Mouse (Mus musculus) left cerebral cortex, adult 9 months (tissue): ENCODE measurements around the gene Cbx2.
A peak's percentile ranks its signal among the peaks of the same experiment; 100 is the strongest.

Experiments
- DNase-seq, 2 experiments: peaks; one replicate each; pipeline ENCODE4 v3.0.0; 2022; ENCODE audit warnings: low spot score in 2 of 2

Gene Cbx2

DNA sequence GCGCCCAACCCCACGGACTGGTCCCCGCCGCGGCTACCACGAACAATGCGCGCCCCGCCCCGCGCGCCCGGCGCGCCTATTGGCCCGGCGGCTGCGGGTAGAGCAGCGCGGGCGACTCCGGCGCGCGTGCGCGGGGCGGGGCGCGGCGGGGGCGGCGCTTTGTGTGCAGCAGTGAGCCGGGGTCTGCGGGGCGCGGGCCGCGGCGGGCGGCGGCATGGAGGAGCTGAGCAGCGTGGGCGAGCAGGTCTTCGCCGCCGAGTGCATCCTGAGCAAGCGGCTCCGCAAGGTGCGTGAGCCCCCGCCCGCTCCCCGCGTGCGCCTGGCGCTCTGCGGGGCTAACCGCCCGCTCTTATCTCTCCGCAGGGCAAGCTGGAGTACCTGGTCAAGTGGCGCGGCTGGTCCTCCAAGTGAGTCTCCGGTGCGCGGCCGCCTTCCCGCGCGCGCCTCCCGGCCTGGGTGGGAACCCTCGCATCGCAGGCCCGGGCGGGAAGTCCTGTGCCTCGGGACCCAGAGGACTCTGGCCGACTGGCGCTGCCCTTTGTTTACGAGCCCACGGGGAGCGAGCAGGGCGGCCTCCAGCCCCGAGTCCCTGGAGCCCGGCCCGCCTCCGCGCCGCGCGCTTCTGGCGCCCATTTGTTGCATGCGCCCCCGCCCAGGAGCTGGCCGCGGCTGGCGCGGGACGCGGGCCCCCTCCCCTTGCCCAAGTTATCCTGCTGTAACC lies at the start of gene Cbx2:
TSS of gene Cbx2 (plus strand) at position 68 of the 721 bp plus-strand sequence.
- peak in 1 of 2 experiments; percentile 67 for DNase-seq

DNA sequence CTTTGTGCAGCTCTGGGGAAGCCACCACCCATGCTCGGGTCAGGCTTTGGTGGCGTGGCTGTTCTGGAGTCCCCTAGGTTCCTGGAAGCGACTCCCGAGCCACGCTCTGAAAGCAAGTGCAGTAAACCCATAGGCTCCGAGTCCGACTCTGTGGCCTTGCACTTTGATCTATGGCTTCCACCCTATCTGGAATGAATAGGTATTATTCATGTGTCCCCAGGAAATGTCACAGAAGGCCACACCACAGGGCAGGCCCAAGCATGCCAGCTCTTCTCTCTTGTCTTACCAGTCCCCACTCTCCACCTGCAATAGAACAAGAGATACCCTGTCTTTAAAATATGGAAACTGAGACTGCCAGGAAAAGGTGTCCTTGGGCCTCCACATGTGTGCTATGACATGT lies 48.4 kb upstream of the Cbx2 start:
- DNase-seq = no peak

DNA sequence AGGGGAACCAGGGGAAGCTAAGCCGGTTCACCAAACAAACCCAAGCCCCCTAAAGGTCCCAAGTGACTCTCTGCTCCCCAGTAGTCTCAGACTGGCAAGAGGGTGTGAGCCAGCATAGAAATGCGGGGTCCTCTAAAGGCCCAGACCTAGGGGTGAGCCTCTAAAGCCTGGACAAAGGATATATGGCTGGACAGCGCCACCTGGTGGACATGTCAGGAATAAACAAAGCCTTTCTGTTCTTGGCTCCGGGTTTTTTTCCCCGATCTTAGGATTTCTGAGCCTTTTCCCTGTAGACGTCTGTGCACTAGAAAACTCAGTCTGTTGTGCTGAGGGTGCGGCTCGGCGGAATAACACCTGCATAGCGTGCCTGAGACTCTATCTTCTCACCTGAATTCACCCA lies 47.3 kb upstream of the Cbx2 start:
- peak in 1 of 2 experiments; percentile 90 for DNase-seq

DNA sequence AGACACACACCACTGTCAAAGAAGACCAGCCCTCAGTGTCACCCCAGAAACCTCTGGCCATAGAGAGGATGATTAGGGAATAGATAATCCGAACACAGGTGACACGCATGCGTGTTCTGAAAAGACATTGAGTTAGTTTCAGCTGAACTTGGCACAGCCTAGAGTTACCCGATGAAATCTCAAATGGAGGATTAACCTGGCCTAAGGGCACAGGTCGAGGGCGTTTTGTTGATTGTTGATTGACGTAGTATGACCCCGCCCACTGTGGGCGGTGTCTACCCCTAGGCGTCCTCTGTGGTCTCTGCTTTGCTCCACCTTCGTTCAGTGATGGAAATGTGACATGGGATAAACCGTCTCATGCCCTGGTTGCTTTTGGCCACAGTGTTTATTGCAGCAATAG lies 46.8 kb upstream of the Cbx2 start:
- no peak for DNase-seq

DNA sequence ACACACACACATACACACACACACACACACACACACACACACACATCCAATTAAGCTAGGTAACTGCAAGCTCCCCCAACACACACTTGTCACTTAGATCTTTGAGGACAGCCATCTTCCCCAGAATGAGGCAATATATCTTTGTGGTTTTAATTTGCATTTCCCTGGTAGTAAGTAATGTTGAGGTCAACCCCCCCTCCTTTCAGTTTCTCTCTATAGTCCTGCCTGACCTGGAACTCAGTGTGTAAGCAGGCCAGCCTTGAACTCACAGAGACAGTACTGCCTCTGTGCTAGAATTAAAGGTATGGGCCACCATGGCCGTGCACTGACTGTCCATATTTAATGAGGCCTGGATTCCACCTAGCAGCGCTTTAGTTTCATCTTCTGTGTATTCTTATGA lies 42.4 kb upstream of the Cbx2 start:
- DNase-seq = no peak

DNA sequence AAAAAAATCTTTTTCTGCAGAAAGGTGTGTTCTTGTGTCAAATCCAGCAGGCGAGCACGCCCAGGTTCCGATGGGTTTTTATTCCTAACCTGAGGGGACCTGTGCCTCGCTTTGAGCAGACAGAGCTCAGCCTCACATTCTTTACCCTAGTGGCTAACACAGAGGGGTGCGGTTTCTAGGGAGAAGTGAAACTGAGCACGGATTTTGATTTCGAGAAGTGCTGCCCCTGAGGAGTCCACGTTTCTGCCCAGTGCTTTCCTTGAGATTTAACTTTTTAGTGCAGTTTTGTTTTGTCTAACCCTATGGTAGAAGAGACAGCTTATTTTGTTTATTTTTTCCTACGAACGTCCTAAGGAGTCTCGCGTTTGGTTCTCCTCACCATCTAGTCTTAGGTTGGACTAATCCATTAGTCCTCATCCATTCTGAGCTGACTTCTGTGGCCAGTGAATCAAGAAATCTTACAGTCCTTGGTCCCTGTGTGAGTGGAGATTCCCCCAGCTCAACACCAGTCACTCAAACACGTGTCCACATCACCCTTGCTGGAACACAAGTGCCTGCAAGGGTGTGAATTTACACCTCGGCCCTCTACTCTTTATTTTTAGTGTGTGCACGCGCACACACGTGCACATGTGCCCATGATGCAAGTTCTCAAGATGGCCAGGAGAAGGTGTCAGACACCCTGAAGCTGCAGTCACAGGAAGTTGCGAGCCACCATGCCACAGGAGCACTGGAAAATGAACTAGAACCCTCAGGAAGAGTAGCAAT lies 41.6 kb upstream of the Cbx2 start:
- DNase-seq = no peak

DNA sequence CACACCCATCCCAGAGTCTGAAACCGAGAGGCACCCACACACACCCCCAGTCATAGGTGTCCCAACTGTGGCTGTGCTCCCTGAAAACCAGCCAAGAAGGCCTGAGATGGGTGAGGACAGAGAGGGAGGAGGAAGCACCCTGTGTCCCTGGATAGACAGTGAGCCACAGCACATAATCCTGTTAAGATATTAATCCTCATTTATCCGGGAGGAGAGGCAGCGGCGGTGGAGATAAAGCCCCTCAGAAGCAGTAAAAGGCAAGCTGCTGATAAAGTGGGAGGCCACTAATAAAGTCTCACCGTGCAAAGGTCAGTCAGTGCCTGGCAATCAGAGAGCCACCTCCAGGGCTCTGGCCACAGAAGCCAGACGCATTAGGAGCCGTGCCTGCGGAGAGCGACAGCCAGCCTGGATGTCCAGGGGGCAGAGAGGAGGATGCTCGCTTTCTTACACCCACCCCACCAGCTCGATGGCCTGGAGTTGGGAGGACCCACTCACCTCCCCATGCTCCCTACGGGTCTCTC lies 40.1 kb upstream of the Cbx2 start:
- DNase-seq = no peak

DNA sequence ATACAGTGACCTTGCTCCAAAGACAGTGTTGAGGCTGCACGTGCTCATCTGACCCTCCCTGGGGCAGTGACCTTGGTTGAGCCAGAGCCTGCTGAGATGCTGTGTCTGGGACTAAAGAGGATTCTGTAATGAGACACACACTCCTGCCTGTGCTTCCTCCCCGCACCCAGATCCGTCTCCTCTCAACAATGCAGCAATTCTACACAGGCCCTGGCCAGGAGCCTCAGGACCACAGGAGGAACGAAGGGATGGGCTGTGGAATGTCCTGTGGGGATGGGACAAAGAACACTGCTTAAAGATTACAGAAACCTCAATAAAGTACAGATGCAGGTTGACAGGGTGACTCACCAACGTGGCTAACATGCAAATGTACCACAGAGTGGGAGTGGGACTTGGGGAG lies 37.2 kb upstream of the Cbx2 start:
- no peak for DNase-seq

DNA sequence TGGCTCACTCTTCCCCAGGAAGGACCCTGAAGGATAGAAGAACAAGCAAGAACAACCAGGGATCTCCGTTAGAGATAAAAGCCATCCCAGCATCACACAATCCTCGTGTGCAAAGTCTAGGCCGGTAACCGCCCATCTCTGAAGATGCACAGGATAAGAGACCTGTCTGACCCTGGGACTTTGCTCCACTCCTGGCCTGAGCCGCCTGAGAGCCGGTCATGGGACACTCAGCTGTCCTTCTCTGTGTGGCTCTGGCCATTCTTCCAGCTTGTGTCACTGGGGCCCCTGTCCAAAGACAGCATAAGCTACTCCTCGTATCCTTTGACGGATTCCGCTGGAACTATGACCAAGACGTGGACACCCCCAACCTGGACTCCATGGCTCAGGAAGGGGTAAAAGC lies 34.8 kb upstream of the Cbx2 start, which contains the start of gene Enpp7:
TSS of gene Enpp7 (plus strand) at position 190 of the 400 bp plus-strand sequence.
- no peak for DNase-seq

DNA sequence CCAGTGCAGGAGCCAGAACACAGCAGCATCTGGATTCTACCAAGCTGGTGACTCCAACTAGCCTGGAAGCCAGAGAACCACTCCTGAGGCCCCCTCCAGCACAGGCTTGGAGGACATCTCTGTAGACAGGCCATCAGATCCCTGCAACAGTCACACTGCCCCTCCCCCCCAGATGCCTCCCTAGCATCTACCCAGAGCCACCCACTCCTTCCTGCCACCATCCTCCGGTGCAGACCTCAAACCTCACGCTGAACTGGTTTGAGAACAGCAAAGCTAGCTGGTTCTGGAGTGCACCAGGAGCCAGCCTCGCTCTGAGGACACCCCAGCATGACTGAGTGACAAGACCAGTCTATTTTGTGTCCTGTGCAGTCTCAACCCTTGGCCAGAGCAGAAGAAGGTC lies 30.0 kb upstream of the Cbx2 start:
- no peak for DNase-seq

DNA sequence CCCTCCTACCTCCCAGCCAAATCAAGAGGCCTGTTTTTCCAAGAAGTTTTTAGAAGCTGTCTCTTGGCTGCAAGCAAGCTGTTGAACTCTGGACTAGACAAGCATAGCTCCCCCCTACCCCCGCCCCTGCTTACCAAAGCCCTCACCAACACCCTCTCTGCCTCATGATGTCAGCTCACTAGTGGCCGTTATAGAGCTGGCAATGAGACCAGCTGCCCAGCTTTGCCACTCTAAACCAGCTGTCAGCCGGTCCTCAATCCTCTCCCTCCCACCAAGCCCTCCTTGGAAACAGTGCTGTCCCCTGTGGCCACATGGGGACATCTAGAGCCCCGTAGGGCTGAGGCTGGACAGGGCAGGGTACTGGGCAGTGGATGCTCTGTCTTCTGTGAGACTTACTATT lies 27.3 kb upstream of the Cbx2 start:
- DNase-seq = no peak

DNA sequence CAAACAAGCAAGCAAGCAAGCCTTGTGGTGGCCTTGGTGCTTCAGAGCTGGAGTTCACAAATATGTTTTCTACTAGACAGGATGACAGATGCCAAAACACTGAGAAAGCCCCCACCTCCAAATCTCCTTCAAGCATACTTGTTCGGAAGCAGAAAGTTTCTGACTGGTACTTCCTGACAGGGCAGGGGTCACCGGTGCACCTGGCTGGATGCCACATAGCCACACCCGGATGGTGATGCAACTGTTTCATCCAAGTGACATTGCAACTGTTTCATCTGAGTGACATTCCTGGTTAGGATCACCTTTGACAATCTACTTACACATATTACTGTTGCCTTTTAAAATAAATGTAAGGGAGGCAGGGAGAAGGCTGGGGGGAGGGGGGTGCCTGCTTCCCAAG lies 25.6 kb upstream of the Cbx2 start:
- no peak for DNase-seq

DNA sequence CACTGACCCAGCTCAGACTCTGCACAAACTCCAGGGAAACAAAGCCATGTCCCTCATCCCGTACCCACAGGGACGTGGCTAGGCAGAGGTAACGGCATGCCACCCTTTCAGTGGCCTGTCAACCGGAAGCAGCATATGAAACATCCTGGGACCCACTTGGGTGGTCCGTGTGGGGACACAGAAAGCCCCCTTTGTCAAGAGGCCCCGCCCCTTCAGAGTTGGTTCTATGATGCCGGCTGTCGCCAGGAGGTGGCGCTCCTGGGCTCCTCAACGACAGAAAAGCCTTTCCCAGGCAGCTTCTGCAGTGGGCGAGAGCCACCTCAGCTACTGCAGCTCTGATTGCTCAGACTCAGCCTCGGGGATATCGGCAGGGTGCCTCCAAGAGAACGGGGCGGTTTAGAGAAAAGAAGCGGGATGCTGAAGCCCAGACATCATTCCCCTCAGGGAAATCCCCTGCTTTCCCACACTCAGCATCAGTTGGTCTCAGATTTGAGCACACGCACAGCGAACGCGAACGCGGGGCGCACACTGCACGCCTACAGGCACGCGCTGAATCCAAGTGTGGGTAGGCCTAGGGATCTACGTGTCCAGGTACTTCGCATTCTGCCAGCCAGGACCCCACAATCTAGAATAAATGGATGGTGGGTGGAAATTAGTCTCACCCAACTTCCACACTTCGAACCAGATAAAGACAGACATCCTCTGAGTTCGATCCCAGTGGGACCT lies 24.1 kb upstream of the Cbx2 start:
- peak; percentile 58 to 91 for DNase-seq

DNA sequence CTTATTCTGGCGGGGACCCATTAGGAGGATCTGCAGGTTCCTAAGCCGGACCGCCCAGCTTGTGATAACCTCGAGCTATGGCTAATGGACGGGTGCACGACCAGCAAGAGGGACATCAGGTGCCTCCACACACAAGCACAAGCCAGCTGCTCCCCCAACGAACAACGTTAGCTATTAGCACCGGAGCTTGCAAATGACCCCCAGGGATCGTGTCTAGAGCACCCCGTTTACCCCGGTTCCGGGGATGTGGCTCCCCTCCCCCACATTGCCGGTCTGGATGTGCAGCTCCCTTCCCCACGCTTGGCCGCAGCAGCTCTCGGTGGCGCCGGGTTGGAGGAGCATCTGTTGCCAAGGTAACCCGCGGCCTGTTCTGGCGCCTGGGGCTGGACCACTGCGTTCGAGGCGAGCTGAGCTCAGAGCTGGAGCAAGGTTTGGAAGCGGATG lies 23.4 kb upstream of the Cbx2 start:
- peak in 1 of 2 experiments; percentile 37 for DNase-seq

DNA sequence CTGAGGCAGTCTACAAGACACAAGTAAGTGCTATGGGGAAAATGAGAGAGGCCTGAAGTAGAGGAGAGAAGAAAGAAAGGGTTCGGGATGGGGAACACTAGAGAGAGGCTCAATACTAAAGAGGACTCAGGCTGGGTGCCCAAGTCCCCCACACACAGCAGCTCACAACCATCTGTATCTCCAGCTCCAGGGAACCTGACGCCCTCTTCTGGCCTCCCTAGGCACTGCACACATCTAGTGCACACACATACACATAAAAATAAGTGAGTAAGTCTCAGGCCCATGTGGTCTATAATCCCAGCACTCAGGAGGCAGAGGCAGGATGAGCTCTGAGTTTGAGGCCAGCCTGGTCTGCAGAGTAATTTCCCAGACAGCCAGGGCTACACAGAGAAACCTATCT lies 21.9 kb upstream of the Cbx2 start:
- DNase-seq = no peak

DNA sequence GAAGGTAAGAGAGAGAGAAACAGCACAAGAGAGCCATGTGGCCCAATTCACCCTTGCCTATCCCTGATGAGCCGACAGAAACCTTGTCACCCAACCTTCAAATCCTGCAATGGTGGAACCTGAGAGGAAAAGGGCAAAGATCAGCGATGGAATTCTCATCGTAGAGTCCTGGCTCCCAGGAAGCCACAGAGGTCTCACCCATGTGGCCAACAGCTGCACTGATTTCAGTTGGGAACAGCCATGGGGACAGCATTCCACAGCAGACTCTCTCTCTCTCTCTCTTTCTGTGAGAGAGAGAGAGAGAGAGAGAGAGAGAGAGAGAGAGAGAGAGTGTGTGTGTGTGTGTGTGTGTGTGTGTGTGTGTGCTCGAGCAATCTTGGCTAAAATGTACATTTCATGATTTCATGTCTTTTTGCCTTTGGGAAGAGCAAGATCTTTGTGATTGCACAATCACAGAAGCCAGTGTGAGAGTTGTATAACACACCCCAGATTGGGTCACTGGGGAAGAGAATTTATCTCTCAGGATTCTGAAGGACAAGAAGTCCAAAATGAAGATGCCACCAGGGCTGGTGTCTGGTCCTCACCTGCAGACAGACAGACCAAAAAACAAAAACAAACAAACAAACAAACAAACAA lies 21.2 kb upstream of the Cbx2 start:
- no peak for DNase-seq

DNA sequence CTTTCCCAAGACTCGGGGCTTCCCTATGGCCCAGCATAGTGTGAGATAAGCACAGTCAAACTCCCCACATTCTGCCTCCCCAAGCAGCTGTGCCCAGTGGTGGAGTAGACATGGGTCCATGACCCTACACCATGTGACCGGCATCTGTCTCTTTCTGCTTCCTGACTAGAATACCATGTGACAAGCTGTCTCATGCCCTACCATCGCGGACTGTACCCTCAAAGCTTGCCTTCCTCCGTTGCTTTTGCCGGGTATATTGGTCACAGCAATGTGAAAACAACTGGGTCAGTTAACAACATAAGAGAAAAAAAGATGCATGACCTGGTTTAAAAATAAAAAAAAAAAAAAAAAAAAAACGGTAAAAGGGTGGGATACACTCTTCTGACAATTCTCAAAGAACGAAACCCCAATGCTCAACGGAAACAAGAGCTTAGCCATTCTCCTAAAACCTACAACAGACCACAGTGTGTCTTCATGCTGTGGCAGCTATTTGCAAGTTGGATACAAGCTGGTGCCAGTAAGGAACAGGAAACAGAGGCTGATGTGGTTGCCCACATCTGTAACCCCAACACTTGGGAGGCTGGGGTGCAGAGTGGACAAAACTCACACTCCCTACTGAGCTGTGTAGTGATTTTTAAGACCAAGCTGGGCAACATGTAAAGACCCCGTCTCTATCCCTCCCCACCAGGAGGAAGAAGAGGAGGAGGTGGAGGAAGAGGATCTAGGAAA lies 17.1 kb upstream of the Cbx2 start:
- DNase-seq = no peak

DNA sequence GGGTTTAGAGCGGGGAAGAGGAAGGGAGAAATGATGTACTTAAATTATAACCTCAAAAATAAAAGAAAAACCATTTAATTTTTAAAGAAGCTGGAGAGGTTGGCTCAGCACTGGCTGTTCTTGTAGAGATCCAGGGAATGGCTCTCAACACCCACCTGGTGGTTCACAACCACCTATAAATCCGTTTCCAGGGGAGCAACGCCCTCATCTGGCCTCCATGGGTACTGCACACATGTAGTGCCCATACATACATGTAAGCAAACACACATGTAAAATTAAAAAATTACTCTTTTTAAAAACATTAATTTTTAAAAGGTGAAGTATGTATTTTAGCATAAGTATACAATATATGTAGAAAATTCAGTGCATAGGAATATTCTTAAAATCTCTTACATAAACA lies 16.3 kb upstream of the Cbx2 start:
- DNase-seq = no peak

DNA sequence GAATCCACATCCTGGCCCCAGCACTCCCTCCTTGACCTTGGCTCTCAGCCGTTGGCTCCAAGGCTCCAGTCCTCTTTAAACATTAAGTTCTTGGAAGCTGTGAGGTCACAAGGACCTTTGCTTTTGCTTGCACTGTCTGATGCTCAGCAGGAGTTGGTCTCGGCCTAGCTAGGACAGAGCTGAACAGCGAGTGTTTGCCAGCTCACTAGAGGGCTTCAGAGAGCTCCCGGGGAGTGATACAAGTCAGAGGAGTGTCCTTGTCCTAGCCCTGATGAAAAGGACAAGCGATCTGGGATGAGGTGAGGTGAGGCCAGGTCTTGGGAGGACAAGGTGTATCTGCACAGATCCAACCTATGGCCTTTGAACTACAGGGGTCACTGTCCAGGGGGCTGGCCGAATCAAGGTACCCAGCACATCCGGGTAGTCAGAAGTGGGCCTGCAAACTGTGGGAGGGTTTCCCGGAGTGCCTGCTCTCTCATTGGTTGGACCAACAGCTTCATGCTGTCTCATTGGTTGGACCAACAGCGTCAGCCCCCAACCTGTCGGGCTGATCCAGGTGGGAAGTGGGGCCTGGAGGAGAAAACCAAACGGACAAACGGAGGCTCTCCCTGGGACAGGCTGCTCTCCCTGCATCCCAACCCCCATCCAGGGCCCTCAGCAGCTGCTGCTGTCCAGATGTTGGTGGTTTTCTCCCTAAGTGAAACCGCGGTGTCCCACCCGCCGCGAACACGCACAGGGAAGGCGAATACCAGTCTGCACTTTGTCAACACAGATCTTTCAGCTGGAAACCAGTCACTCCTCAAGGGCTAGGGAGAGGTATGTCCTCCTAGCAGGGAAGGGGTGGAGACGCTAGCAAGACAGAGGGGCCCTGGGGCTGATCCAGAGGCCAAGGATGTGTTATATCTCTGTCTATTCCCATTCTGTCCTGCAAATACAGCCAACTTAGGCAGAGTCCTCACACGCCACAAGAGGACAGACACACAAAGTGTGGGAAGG lies 15.0 kb upstream of the Cbx2 start:
- DNase-seq = no peak

DNA sequence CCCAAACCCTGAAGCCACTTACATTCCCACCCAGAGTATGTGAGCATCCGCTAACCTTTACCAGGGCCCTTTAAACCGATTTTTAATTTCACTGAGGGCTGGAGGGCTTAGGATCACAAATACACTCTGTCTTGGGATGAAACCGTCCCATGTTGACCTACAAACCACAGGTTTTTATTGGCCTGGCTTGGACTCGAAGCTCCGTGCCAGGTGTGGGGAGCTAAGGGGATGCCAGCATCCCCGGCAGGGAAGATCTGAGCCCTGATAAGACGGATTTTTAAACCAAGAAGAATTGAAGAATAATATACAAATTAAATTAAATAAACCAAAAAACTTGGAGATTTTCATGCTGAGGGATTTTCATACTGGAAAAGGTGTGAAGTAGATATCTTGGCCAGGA lies 8.3 kb upstream of the Cbx2 start:
- no peak for DNase-seq
